Mouse (Mus musculus): ENCODE data around the gene Nfkbid.
A peak's percentile ranks its signal among the peaks of the same experiment; 100 is the strongest.

Gene Nfkbid

GRCm38 (mm10) chr7:30429327-30429726, 7.8 kb downstream of the Nfkbid start:
- no peak for DNase-seq (ENCODE audit: low read depth, low spot score)

- DNase-seq (ENCODE audit: low read depth, low spot score) = peak; percentile 89
Measured at GRCm38 (mm10) chr7:30430191-30430590, 8.7 kb downstream of the Nfkbid start.

DNA sequence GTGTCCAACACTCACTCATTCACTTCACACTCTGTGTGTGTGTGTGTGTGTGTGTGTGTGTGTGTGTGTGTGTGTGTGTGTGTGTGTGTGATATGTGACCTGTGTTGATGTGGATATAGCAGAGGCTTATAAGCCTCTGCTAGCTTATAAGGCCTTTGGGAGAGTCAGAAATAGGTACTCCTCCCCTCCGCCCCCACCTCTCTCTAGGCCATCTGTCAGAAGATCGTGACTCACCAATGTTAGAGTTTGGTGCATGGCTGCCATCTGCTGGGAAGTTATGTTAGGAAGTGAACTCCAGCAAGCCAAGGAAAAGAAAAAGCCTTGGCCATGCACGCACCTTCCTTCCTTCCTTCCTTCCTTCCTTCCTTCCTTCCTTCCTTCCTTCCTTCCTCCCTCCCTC, 10.3 kb downstream of the Nfkbid start:
- DNase-seq (ENCODE audit: low read depth, low spot score) = peak; percentile 81

GRCm38 (mm10) chr7:30434238-30434637, 12.7 kb downstream of the Nfkbid start:
- peak; percentile 52 for DNase-seq (ENCODE audit: low read depth, low spot score)

GRCm38 (mm10) chr7:30434701-30435100, 13.2 kb downstream of the Nfkbid start:
- no peak for DNase-seq (ENCODE audit: low read depth, low spot score)

DNA sequence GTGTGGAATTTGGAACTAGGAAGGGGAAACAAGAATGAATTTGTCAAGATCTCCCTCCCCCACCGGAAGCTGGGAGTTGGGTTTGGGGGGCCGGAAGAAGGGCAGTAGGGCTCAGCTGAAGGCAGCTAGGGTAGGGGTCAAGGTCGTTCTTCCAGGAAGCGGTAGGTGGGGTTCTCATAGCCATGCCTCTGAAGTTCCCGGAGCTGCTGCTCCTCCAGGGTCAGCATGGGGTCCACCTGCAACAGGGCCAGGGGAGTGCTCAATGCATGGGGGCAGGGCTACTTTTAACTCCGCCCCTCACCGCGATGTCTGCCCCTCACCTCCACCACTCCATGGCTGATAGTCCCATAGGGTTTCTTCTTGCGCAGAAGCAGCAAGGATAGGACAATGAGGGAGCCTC, 13.6 kb downstream of the Nfkbid start:
- no peak for DNase-seq (ENCODE audit: low read depth, low spot score)

DNA sequence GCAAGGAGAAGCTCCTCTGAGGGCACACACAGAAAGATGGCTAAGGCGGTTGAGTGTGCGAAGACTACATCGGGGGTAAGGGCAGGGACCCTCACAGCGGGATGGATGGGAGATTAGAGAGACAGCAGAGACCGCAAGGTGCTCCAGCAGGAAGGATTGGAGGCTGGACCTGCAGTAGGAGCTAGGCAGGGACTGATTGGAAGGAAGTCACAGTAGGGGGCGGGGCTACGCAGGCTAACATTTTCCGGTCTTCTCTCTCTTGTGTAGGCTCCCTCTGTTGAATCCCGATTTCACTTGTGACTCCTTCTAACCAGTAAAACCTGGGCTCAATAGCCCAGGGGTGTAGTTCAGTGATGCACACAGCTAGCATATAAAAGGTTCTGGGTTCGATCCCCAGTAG, 15.3 kb downstream of the Nfkbid start:
- no peak for DNase-seq (ENCODE audit: low read depth, low spot score)

DNA sequence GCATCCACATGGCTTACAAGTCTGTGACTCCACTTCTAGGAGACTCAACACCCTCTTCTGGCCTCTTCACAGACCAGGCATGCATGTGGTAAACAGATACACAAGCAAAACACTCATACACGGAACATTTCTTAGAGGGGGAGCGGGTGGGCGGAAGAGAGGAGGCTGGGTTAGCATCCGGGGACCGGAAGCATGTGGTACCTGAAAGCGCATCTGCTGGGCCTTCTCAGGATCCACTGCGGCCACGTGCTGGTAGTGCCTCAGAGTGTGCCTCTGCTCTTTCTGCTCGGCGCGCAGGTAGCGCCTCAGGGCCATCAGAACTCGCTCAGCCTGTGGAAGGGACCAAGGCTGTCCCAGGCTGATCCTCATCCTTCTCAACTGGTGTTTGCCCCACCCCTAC, 18.2 kb downstream of the Nfkbid start:
- DNase-seq (ENCODE audit: low read depth, low spot score) = no peak

- peak; percentile 37 for DNase-seq (ENCODE audit: low read depth, low spot score)
Measured at GRCm38 (mm10) chr7:30440697-30441096, 19.2 kb downstream of the Nfkbid start.

GRCm38 (mm10) chr7:30443696-30444095, 22.2 kb downstream of the Nfkbid start:
- no peak for DNase-seq (ENCODE audit: low read depth, low spot score)

DNA sequence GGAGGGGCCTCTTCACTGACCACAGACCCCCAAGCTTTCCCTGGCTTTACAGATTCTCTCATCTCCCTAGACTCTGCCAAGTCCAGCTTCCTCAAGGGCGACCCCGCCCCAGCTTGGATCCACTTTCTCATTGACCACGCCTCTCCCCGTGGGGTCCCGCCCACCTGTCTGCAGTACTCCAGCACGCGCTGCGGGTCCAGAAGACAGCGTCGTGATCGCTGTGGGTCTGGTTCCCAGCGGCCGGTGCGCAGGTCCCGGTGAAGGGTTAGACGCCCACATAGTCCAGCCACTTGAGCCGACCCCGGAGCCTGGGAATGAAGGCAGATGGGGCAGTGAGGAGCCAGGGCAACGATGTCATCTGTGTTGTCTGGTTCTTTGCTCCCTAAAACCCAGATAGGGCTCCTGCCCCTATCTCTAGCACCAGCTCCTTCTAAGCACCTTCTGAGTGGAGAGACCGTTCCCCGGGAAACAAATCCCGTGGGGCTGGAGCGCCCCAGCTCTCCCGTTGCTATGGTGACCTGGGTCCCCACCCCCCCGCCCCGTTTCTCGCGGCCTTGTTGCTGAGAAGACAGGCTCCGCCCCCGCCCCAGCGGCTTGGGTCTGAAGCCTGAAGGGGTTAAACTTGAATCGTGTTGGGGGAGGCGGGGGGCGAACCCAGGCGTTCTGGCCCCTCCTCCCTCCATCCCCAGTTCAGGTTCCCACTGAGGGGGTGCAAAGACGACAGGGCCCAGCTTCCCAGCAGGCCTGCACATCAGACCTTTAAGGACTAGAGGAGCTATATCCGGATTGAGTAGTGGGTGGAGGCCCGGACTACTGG, 22.8 kb downstream of the Nfkbid start:
- no peak for DNase-seq (ENCODE audit: low read depth, low spot score)

- DNase-seq (ENCODE audit: low read depth, low spot score) = no peak
Measured at GRCm38 (mm10) chr7:30444971-30445751, 23.6 kb downstream of the Nfkbid start, which contains the start of gene Aplp1. TSS of gene Aplp1 (minus strand) at chr7:30445535.

GRCm38 (mm10) chr7:30450241-30450640, 28.7 kb downstream of the Nfkbid start:
- no peak for DNase-seq (ENCODE audit: low read depth, low spot score)

DNA sequence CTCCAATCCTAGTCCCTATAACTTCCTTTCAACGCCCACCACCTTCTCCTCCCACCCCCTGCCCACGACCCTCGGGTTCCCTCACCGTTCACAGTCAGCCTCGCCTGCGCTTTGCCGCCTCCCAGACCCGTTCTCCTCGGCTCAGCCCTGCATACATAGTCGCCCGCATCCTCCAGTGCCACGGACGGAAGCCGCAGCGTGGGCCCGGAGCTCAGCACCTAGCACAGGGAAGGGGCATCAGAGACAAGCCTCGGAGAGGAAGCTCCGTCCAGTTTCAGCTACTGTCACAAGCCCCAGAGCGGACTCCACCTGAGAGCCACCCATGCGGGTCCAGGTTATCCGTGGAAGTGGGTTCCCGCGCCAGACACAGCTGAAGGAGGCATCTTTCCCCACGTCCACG, 31.8 kb downstream of the Nfkbid start:
- DNase-seq (ENCODE audit: low read depth, low spot score) = no peak

GRCm38 (mm10) chr7:30453766-30454165, 32.2 kb downstream of the Nfkbid start:
- DNase-seq (ENCODE audit: low read depth, low spot score) = no peak

- no peak for DNase-seq (ENCODE audit: low read depth, low spot score)
Measured at GRCm38 (mm10) chr7:30454259-30454658, 32.7 kb downstream of the Nfkbid start.

- no peak for DNase-seq (ENCODE audit: low read depth, low spot score)
Measured at GRCm38 (mm10) chr7:30456487-30456886, 35.0 kb downstream of the Nfkbid start.

- no peak for DNase-seq (ENCODE audit: low read depth, low spot score)
Measured at GRCm38 (mm10) chr7:30456911-30457628, 35.5 kb downstream of the Nfkbid start.

DNA sequence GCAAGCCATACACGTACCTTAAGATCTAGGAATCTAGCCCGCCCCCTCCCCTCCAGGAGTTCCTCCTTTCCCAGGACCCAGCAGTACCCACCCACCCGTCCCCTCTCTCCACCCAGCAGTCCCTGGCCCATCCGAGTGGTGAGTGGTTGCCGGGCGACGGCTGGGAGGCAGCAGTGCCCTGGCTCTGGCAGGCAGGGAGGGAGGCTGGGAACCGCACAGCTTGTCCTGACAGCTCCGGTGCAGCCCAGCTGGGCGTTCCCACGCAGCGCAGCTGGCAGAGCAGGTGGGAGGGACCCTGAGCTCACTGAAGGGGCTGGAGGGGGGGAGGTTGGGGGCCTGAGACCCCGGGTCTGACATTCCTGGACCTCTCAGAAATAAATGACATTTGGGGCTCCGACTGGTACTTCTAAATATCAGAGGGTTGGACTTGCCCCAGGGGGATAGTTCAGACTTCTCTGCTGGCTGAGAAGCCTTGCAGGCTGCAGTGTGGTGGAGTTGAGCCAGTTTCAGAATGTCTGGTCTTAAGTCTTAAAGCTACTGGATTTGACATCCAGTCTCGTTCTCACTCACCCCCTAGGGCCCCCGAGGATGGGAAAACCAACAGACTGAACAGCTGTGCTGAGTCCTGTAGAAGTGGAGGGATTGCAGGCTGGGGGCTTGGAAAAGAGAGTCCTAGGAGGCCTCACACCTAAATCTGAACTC, 36.2 kb downstream of the Nfkbid start, which contains the start of the genes Kirrel2 and Nphs1:
Kirrel2 (minus strand) TSS at position 62 of the 702 bp plus-strand sequence.
Nphs1 (plus strand) TSS at position 687 of the 702 bp plus-strand sequence.
- DNase-seq (ENCODE audit: low read depth, low spot score) = no peak

GRCm38 (mm10) chr7:30459484-30459883, 38.0 kb downstream of the Nfkbid start:
- no peak for DNase-seq (ENCODE audit: low read depth, low spot score)

GRCm38 (mm10) chr7:30463568-30463967, 42.0 kb downstream of the Nfkbid start:
- no peak for DNase-seq (ENCODE audit: low read depth, low spot score)

Data from 3T3-L1 (cell line).